Mouse (Mus musculus): ENCODE measurements around the gene Gm9603. TPM values are rescaled to one million over a fixed set of nuclear protein-coding genes. Genes with fewer than 3 reads are reported as not detected.

Gene Gm9603
- not detected for total RNA-seq (2023)

DNA sequence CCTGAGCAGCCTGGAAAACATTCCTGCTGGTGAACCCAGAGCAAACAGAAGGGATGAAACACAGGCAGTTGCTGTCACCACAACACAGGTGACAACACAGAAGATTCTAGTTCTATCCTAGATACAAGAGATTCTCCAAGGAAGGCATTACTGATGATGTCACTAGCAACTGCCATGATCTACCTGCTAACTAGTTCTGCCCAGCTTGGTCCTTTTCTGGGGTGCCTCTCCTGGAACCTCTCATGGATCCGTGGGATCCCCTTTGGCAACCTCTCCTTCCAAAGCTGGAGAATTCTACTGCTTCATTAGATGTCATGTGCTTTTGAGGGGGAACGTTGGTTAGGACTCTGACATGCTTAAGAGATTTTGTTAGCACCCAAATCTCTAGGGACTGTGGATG is at the start of gene Gm9603:
Gm9603 (minus strand) TSS at position 101 of the 400 bp plus-strand sequence.

DNA sequence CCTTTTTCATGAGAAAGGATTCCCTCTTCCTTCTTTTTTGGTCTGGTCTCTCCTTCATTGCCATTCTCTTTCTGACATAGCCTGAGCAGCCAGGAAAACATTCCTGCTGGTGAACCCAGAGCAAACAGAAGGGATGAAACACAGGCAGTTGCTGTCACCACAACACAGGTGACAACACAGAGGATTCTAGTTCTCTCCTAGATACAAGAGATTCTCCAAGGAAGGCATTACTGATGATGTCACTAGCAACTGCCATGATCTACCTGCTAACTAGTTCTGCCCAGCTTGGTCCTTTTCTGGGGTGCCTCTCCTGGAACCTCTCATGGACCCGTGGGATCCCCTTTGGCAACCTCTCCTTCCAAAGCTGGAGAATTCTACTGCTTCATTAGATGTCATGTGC is 54.3 kb downstream of the Gm9603 start, which contains the start of gene Gm8265:
Gm8265 (minus strand) TSS at position 101 of the 400 bp plus-strand sequence.

Other genes with a start within 250 kb of the Gm9603 start
- gene Gm3194, start 232.0 kb downstream of the Gm9603 start, total RNA-seq (2023): 0.70 TPM
- gene Gm8246, start 209.6 kb downstream of the Gm9603 start, total RNA-seq (2023): not detected
- not detected for gene Gm3187, start 203.2 kb downstream of the Gm9603 start, total RNA-seq (2023)
- not detected for gene Gm3488, start 185.8 kb downstream of the Gm9603 start, total RNA-seq (2023)
- gene Gm3532, start 149.0 kb downstream of the Gm9603 start, total RNA-seq (2023): not detected
- gene Gm8265, start 54.4 kb downstream of the Gm9603 start, total RNA-seq (2023): not detected
- gene Gm3373, start 54.1 kb upstream of the Gm9603 start, total RNA-seq (2023): 0.37 TPM
- 0.70 TPM for gene Gm3383, start 120.5 kb upstream of the Gm9603 start, total RNA-seq (2023)
- not detected for gene Gm3424, start 142.9 kb upstream of the Gm9603 start, total RNA-seq (2023)
- gene Gm8237, start 192.9 kb upstream of the Gm9603 start, total RNA-seq (2023): not detected